Mouse (Mus musculus): ENCODE measurements around the gene Taf10.

Taf10 gene

GRCm38 (mm10) chr7:105743926-105744590 lies at the start of gene Taf10:
TSS of gene Taf10 (minus strand) at chr7:105744361.
- DNase-seq (ENCODE audit: low read depth) = peak; percentile 95

GRCm38 (mm10) chr7:105793701-105794100 lies 49.5 kb upstream of the Taf10 start:
- no peak for DNase-seq (ENCODE audit: low read depth)

GRCm38 (mm10) chr7:105791147-105791546 lies 47.0 kb upstream of the Taf10 start:
- DNase-seq (ENCODE audit: low read depth) = no peak

- DNase-seq (ENCODE audit: low read depth) = peak; percentile 26
Observed at GRCm38 (mm10) chr7:105787285-105788140, 43.4 kb upstream of the Taf10 start, which contains the start of gene Dchs1. TSS of gene Dchs1 (minus strand) at chr7:105787654.

GRCm38 (mm10) chr7:105786506-105787284 lies 42.5 kb upstream of the Taf10 start:
- DNase-seq (ENCODE audit: low read depth) = peak; percentile 25

- no peak for DNase-seq (ENCODE audit: low read depth)
Observed at GRCm38 (mm10) chr7:105784556-105784955, 40.4 kb upstream of the Taf10 start.

GRCm38 (mm10) chr7:105783861-105784260 lies 39.7 kb upstream of the Taf10 start:
- no peak for DNase-seq (ENCODE audit: low read depth)

- peak; percentile 41 for DNase-seq (ENCODE audit: low read depth)
Observed at GRCm38 (mm10) chr7:105778553-105779265, 34.5 kb upstream of the Taf10 start.

GRCm38 (mm10) chr7:105777797-105778552 lies 33.8 kb upstream of the Taf10 start:
- DNase-seq (ENCODE audit: low read depth) = no peak

- no peak for DNase-seq (ENCODE audit: low read depth)
Observed at GRCm38 (mm10) chr7:105777316-105777715, 33.2 kb upstream of the Taf10 start.

GRCm38 (mm10) chr7:105776026-105776425 lies 31.9 kb upstream of the Taf10 start:
- DNase-seq (ENCODE audit: low read depth) = no peak

GRCm38 (mm10) chr7:105774661-105775060 lies 30.5 kb upstream of the Taf10 start:
- no peak for DNase-seq (ENCODE audit: low read depth)

- DNase-seq (ENCODE audit: low read depth) = no peak
Observed at GRCm38 (mm10) chr7:105773041-105773440, 28.9 kb upstream of the Taf10 start.

- no peak for DNase-seq (ENCODE audit: low read depth)
Observed at GRCm38 (mm10) chr7:105772331-105772730, 28.2 kb upstream of the Taf10 start.

GRCm38 (mm10) chr7:105769959-105770358 lies 25.8 kb upstream of the Taf10 start:
- DNase-seq (ENCODE audit: low read depth) = no peak

- DNase-seq (ENCODE audit: low read depth) = no peak
Observed at GRCm38 (mm10) chr7:105767729-105768165, 23.6 kb upstream of the Taf10 start.

- DNase-seq (ENCODE audit: low read depth) = no peak
Observed at GRCm38 (mm10) chr7:105764331-105764730, 20.2 kb upstream of the Taf10 start.

GRCm38 (mm10) chr7:105762517-105763270 lies 18.5 kb upstream of the Taf10 start:
- no peak for DNase-seq (ENCODE audit: low read depth)

- DNase-seq (ENCODE audit: low read depth) = no peak
Observed at GRCm38 (mm10) chr7:105761813-105762484, 17.8 kb upstream of the Taf10 start.

- DNase-seq (ENCODE audit: low read depth) = no peak
Observed at GRCm38 (mm10) chr7:105753281-105753680, 9.1 kb upstream of the Taf10 start.

Data from naive thymus-derived CD4-positive, alpha-beta T cell, adult 2 months (primary cell).